Mouse (Mus musculus) MEL (cell line): Measurements from ENCODE around the gene Dok4. TPM values are rescaled to one million over a fixed set of nuclear protein-coding genes. Genes with fewer than 3 reads are reported as not detected.

Experiments used
- DNase-seq: peaks from one replicate; pipeline ENCODE4 v3.0.0; 2011; ENCODE audit warnings: low read depth, low spot score
- H3K27ac ChIP-seq: 2 replicates; pipeline ENCODE4 v1.5.1; 2012; ENCODE audit warnings: low read depth, mild to moderate bottlenecking, control low read depth, low read length, moderate library complexity; ENCODE audit not compliant: control insufficient read depth
- H3K27me3 ChIP-seq, 2 experiments: fragments of 150-350 bp in 1 of 2; sonication (generic) in 1 of 2; 2 replicates each; pipeline ENCODE4 v1.6.1; 2012; ENCODE audit warnings: low read length in 2 of 2, mild to moderate bottlenecking in 2 of 2, improper control_type of control experiment in 1 of 2, moderate library complexity in 1 of 2; ENCODE audit not compliant: insufficient read depth in 2 of 2, control insufficient read depth in 1 of 2
- H3K36me3 ChIP-seq, 2 experiments: 2 replicates each; pipeline ENCODE4 v1.6.1; 2012 to 2014; ENCODE audit warnings: low read length in 2 of 2, improper control_type of control experiment in 1 of 2, inconsistent platforms in 1 of 2, mild to moderate bottlenecking in 1 of 2; ENCODE audit not compliant: insufficient read depth in 2 of 2, control insufficient read depth in 1 of 2
- H3K4me1 ChIP-seq, 2 experiments: fragments of 150-350 bp in 1 of 2; sonication (generic) in 1 of 2; 2 replicates each; pipeline ENCODE4 v1.6.1; 2012; ENCODE audit warnings: low read length in 2 of 2, improper control_type of control experiment in 1 of 2, mild to moderate bottlenecking in 1 of 2; ENCODE audit not compliant: insufficient read depth in 2 of 2, control insufficient read depth in 1 of 2
- H3K4me3 ChIP-seq, 2 experiments: fragments of 150-350 bp in 1 of 2; sonication (generic) in 1 of 2; 2 replicates each; pipeline ENCODE4 v1.5.1; 2012; ENCODE audit warnings: low read depth in 2 of 2, low read length in 2 of 2, mild to moderate bottlenecking in 2 of 2, moderate library complexity in 2 of 2, control low read depth in 1 of 2, improper control_type of control experiment in 1 of 2; ENCODE audit not compliant: control insufficient read depth in 1 of 2, insufficient read depth in 1 of 2
- H3K79me2 ChIP-seq: 2 replicates; pipeline ENCODE4 v1.6.1; 2012; ENCODE audit warnings: mild to moderate bottlenecking, low read length, moderate library complexity; ENCODE audit not compliant: control insufficient read depth, poor library complexity, insufficient read depth
- H3K9ac ChIP-seq: 2 replicates; pipeline ENCODE4 v1.6.1; 2012; ENCODE audit warnings: low read depth, mild to moderate bottlenecking, control low read depth, low read length, moderate library complexity; ENCODE audit not compliant: control insufficient read depth, poor library complexity, severe bottlenecking
- H3K9me3 ChIP-seq: fragments of 150-350 bp; sonication (generic); replicated peaks from 2 replicates; pipeline ENCODE4 v1.6.1; 2012; ENCODE audit warnings: mild to moderate bottlenecking, low read length, improper control_type of control experiment, moderate library complexity; ENCODE audit not compliant: insufficient read depth
- CTCF ChIP-seq, 3 experiments: IDR thresholded peaks in 2 of 3; conservative IDR thresholded peaks in 1 of 3; 2 replicates each; pipeline ENCODE4 v1.5.1; 2011 to 2012; ENCODE audit warnings: low read length in 3 of 3, low read depth in 2 of 3, mild to moderate bottlenecking in 2 of 3, improper control_type of control experiment in 1 of 3, inconsistent platforms in 1 of 3, mixed read lengths in 1 of 3, moderate library complexity in 1 of 3; ENCODE audit not compliant: control insufficient read depth in 1 of 3, insufficient read depth in 1 of 3, poor library complexity in 1 of 3, severe bottlenecking in 1 of 3
- ELF1 ChIP-seq: IDR thresholded peaks from 2 replicates; pipeline ENCODE4 v1.6.1; 2014; ENCODE audit warnings: low read depth, mild to moderate bottlenecking, inconsistent platforms, low read length, improper control_type of control experiment, moderate library complexity
- JUND ChIP-seq: IDR thresholded peaks from 2 replicates; pipeline ENCODE4 v1.6.1; 2011; ENCODE audit warnings: low read depth, mild to moderate bottlenecking, improper control_type of control experiment, low read length
- MAX ChIP-seq: IDR thresholded peaks from 2 replicates; pipeline ENCODE4 v1.6.1; 2011; ENCODE audit warnings: low read length, improper control_type of control experiment
- MEF2A ChIP-seq: IDR thresholded peaks from 2 replicates; pipeline ENCODE4 v1.6.1; 2014; ENCODE audit warnings: low read depth, mild to moderate bottlenecking, inconsistent platforms, low read length, improper control_type of control experiment; ENCODE audit not compliant: poor library complexity, insufficient replicate concordance, severe bottlenecking; ENCODE audit errors: extremely low read depth
- MYC ChIP-seq: IDR thresholded peaks from 2 replicates; pipeline ENCODE4 v1.6.1; 2011; ENCODE audit warnings: low read depth, mild to moderate bottlenecking, low read length, improper control_type of control experiment, moderate library complexity
- NELFE ChIP-seq: IDR thresholded peaks from 2 replicates; pipeline ENCODE4 v1.6.1; 2011; ENCODE audit warnings: low read depth, low read length, improper control_type of control experiment
- POLR2A ChIP-seq, 2 experiments: IDR thresholded peaks; 2 replicates each; pipeline ENCODE4 v1.6.1; 2011 to 2012; ENCODE audit warnings: low read length in 2 of 2, mild to moderate bottlenecking in 2 of 2, control low read depth in 1 of 2, improper control_type of control experiment in 1 of 2, low read depth in 1 of 2, moderate library complexity in 1 of 2; ENCODE audit not compliant: control insufficient read depth in 1 of 2, insufficient read depth in 1 of 2, poor library complexity in 1 of 2
- POLR2AphosphoS5 ChIP-seq: IDR thresholded peaks from 2 replicates; pipeline ENCODE4 v1.6.1; 2012; ENCODE audit warnings: low read depth, borderline replicate concordance, mild to moderate bottlenecking, inconsistent platforms, low read length, moderate library complexity, mixed read lengths
- TAL1 ChIP-seq: IDR thresholded peaks from 2 replicates; pipeline ENCODE4 v1.6.1; 2012; ENCODE audit warnings: mild to moderate bottlenecking, inconsistent platforms, low read length, moderate library complexity, mixed read lengths
- USF1 ChIP-seq: IDR thresholded peaks from 2 replicates; pipeline ENCODE4 v1.6.1; 2014; ENCODE audit warnings: low read depth, mild to moderate bottlenecking, inconsistent platforms, low read length, improper control_type of control experiment, moderate library complexity
- polyA plus RNA-seq, 2 experiments: library from polyadenylated mRNA; stranded (reverse) in 1 of 2; unstranded in 1 of 2; fragments of >175 nt in 1 of 2; fragments of >200 nt in 1 of 2; gene quantifications; 2 replicates each; pipeline versions ENCODE4 v1.2.1 to v1.2.4; 2012; ENCODE audit warnings: low replicate concordance in 2 of 2, low read depth in 1 of 2; ENCODE audit not compliant: insufficient read length in 2 of 2, insufficient read depth in 1 of 2, missing spikeins in 1 of 2
- total RNA-seq: library from RNA; depleted of rRNA; stranded (reverse); fragments of 300-350 nt; gene quantifications from 2 replicates; pipeline ENCODE4 v1.2.3, GENCODE M21; 2012

The Dok4 gene
- total and polyA plus RNA-seq, 3 experiments, result 1.5 to 3.2 TPM; not detected in 1

- TF ChIP-seq MAX (no peak), NELFE (no peak), CTCF (IDR thresholded peaks at IDR 0.05 in 2 of 3, conservative IDR thresholded peaks at IDR 0.05 in 1 of 3; ENCODE audit: control insufficient read depth in 1 of 3, insufficient read depth in 1 of 3, low read depth in 2 of 3, low read length in 3 of 3, poor library complexity in 1 of 3, severe bottlenecking in 1 of 3) (0 out of 6 replicates have a peak, but pooled peaks of 1 of the 3 experiments have one; percentile 8), MEF2A (no peak), JUND (no peak), POLR2AphosphoS5 (no peak), USF1 (no peak), TAL1 (no peak)
- no peaks in the 10 kb centered on the region for H3K27me3 ChIP-seq
- H3K36me3 ChIP-seq, result peaks cover under 1 to 3% of the 10 kb centered on the region in 2 experiments
- no peak overlapping the region for H3K9ac ChIP-seq
- peaks cover 5% of the 10 kb centered on the region for H3K79me2 ChIP-seq
- no peak overlapping the region for H3K4me3 ChIP-seq
- H3K4me1 ChIP-seq, result 0 out of 4 replicates have a peak, but pooled peaks cover 0 to 3% of the 10 kb centered on the region in 2 experiments
- DNase-seq, result no peak
- H3K27ac ChIP-seq, result no peak overlapping the region
- H3K9me3 ChIP-seq, result no peaks in the 10 kb centered on the region
Measured at GRCm38 (mm10) chr8:94863897-94864673, 12.0 kb downstream of the Dok4 start.

- Histone ChIP-seq H3K27me3 (no peaks in the 10 kb centered on the region), H3K9me3 (no peaks in the 10 kb centered on the region), H3K27ac (no peak overlapping the region), H3K9ac (no peak overlapping the region), H3K79me2 (peaks cover 14% of the 10 kb centered on the region), H3K4me3 (no peak overlapping the region), H3K4me1 (0 out of 4 replicates have a peak, but pooled peaks cover 0 to 3% of the 10 kb centered on the region in 2 experiments), H3K36me3 (peaks cover 3 to 7% of the 10 kb centered on the region in 2 experiments)
- no peak for DNase-seq
- TF ChIP-seq MYC (no peak), ELF1 (no peak), POLR2A (IDR thresholded peaks at IDR 0.05; ENCODE audit: control insufficient read depth in 1 of 2, insufficient read depth in 1 of 2, low read depth in 1 of 2, low read length in 2 of 2, poor library complexity in 1 of 2) (no peak), TAL1 (no peak)
Measured at GRCm38 (mm10) chr8:94862487-94863220, 13.5 kb downstream of the Dok4 start.
